Mouse (Mus musculus): ENCODE measurements at regions not wholly inside any gene's neighbourhood (a gene's known extent, or its start where the extent isn't known, plus 50 kb on each side); places are given as distances from the start of the nearest gene placed in this dataset.
A peak's percentile ranks its signal among the peaks of the same experiment; 100 is the strongest.

DNA sequence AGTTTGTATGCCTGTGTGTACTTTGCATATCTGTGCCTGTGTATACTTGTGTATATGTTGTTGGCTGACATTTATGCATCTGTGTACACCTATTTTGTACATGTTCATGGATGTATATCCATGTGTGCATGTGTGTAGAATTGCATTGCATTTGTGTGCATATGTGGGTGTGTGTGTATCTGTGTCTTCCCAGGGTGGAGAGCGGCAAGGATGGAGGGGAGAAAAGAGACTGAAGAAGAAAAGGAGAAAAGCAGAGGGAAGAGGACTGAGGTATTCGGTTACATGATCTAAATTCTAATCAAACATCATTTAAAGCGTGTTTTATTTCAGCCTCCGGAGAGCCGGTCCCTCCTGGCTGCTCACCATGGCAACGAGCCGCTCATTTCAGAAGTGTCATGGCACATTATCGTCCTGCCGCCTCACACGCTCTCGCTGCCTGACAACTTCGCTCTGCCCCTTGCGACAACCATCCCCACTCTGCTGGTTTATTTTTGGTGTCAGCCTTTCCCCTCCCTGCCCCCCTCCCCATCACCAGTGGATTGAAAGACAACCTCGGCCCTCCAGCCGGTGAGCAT is 58.6 kb downstream of the Mrm1 start:
- ATAC-seq (ENCODE audit: low FRiP score, low read depth): peak; percentile 80
- H3K4me3 ChIP-seq: no peak overlapping the region
- peak overlapping the region; percentile 45 for H3K4me2 ChIP-seq
- 5% methylated on average over 15 of the region's 15 CpGs for WGBS
- no peaks in the 10 kb centered on the region for H3K27me3 ChIP-seq
- peaks cover 48% of the 10 kb centered on the region for H3K4me1 ChIP-seq (replicated peaks)
- peak overlapping the region; percentile 74 for H3K27ac ChIP-seq (replicated peaks)
- no peak overlapping the region for H3K9ac ChIP-seq
- H3K9me3 ChIP-seq: no peaks in the 10 kb centered on the region
- H3K36me3 ChIP-seq: no peaks in the 10 kb centered on the region

DNA sequence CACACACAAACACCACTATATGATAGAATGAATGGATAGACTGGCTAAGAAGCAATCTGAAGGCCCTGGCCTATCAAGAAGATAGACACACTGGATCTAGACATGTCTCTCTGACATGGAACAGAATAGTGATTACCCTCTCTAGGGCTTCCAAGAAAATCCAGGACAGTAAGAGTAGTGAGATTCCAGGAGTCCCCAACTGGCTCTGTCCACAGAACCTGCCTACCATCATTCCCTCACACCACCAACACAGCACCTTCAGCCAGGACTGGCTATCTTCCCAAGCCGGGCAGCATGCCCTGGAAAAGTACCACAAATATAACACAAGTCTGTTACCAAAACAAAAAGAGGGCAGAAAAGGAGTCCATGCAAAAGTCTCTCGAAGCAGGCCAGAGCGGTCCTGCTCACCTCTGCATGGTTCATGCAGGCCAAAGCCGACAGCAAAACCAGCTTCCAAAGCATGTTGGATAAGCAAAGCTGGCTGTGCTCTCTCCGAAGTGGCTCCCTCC is 59.8 kb downstream of the Mrm1 start:
- 79% methylated on average over 5 of the region's 5 CpGs for WGBS
- H3K4me3 ChIP-seq: no peak overlapping the region
- H3K36me3 ChIP-seq: no peaks in the 10 kb centered on the region
- no peaks in the 10 kb centered on the region for H3K27me3 ChIP-seq
- no peaks in the 10 kb centered on the region for H3K9me3 ChIP-seq
- peak overlapping the region; percentile 74 for H3K27ac ChIP-seq (replicated peaks)
- ATAC-seq (ENCODE audit: low FRiP score, low read depth): no peak
- H3K9ac ChIP-seq: no peak overlapping the region
- H3K4me1 ChIP-seq (replicated peaks): peaks cover 39% of the 10 kb centered on the region
- H3K4me2 ChIP-seq: no peak overlapping the region

DNA sequence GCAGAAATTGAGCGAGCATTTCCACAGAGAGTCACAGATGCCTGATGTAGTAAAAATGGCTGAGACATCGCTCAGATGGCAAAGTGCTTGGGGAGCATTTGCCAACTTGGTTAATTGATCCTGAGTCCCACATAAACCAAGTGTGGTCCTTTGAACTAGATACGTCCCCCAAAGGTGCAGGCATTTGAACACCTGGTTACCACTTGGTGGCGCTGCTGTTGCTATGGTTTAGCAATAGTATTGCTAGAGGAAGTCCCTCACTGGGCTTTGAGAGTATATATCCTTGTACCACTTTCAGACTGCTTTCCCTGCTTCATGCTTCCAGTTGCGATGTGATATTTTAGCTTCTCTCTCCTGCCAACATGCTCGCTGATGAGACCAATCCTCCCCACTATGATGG is 67.3 kb downstream of the Mrm1 start:
- Histone ChIP-seq H3K27ac (replicated peaks) (no peak overlapping the region), H3K9me3 (no peaks in the 10 kb centered on the region), H3K4me1 (replicated peaks) (peaks cover 4% of the 10 kb centered on the region; the same call in 1 of the 2 replicates), H3K36me3 (no peaks in the 10 kb centered on the region), H3K4me3 (no peak overlapping the region), H3K4me2 (no peak overlapping the region), H3K9ac (no peak overlapping the region), H3K27me3 (no peaks in the 10 kb centered on the region)
- 64% methylated on average over 6 of the region's 6 CpGs for WGBS
- ATAC-seq (ENCODE audit: low FRiP score, low read depth): no peak

DNA sequence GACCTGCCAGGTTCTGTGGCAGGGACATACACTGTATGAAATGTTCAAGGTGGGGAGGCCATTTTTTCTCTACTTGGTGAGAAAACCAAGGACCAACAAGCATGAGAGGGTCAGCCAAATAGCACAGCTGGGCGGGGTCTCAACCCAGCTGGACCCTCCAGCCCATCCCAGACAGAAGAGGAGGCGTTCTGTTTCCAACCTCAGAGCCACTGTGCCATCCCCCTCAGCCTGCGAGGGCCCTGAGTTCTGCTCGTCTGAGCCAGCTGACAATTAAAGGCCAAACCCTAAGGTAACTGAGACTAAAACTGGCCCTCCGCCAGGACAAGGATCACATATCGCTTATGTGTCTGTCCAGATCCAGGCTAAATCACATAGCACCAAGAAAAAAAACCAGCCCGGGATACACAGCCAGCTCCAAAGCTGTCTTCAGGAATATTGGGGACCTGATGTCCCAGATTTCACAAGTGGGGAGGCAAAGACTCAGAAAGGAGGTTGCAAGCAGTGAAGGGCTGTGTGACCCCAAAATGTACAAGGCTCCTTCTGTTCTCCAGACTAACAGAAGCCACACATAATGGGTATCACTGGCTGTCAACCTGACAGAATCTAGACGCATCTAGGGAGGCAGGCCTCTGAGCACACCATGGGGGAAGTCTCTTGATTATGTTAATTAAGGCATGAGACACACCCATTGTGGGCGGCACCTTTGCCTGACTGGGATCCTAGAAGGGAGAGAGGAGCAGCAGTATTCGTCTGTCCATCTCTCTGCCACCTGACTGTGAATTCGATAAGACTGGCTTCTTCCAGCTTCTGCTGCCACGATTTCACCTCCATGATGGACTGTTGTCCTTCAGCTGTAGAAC is 69.6 kb downstream of the Mrm1 start:
- Histone ChIP-seq H3K4me3 (no peak overlapping the region), H3K27ac (replicated peaks) (no peak overlapping the region), H3K4me2 (no peak overlapping the region), H3K27me3 (no peaks in the 10 kb centered on the region), H3K36me3 (no peaks in the 10 kb centered on the region), H3K9ac (no peak overlapping the region), H3K9me3 (no peaks in the 10 kb centered on the region), H3K4me1 (replicated peaks) (peaks cover 4% of the 10 kb centered on the region; the same call in 1 of the 2 replicates)
- 40% methylated on average over 12 of the region's 12 CpGs for WGBS
- ATAC-seq (ENCODE audit: low FRiP score, low read depth): no peak

DNA sequence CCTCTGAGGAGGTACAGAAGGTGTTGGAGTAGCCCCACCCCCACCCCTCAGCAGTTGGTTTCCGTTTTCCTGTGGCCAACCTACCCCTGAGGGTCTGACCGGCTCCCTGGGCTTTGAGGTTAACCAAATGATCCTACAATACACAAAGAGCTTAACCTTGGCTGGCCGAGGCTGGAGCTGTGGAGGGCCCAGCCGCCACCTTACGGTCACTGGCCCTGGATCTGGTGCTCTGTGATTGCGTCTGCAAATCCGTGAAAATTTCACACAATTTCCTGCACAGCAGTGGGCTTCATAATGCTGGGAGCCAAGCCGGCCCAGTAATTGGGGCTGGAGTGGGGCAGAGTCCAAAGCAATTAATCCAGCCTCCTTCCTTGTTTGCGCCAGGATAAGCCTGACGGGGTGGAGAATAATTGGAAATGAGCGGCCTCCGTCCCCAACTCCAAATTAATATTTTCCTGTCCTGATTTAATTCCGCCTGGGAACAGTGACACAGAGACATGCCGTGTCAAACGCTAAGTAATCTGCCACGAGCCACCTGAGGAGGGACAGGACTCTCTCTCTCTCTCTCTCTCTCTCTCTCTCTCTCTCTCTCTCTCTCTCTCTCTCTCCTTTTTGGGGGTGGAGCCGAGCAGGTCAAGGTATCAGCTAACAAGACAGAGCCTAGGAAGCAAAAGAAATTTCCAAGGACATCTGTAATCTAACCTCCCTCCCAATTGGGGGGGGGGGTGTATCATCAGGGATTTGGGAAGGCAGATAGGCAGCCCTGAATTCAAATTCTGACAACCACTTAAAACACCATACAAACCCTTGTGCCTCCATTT is 80.3 kb downstream of the Mrm1 start:
- ATAC-seq (ENCODE audit: low FRiP score, low read depth): peak; percentile 56; the same call in 1 of the 2 replicates
- H3K9ac ChIP-seq: no peak overlapping the region
- H3K27ac ChIP-seq (replicated peaks): peak overlapping the region; percentile 59
- H3K4me3 ChIP-seq: no peak overlapping the region
- H3K4me2 ChIP-seq: 0 out of 2 replicates have a peak overlapping the region, but pooled peaks have one; percentile 7
- WGBS: 14% methylated on average over 17 of the region's 17 CpGs
- peaks cover 8% of the 10 kb centered on the region for H3K4me1 ChIP-seq (replicated peaks)
- no peaks in the 10 kb centered on the region for H3K36me3 ChIP-seq
- H3K9me3 ChIP-seq: no peaks in the 10 kb centered on the region
- no peaks in the 10 kb centered on the region for H3K27me3 ChIP-seq

DNA sequence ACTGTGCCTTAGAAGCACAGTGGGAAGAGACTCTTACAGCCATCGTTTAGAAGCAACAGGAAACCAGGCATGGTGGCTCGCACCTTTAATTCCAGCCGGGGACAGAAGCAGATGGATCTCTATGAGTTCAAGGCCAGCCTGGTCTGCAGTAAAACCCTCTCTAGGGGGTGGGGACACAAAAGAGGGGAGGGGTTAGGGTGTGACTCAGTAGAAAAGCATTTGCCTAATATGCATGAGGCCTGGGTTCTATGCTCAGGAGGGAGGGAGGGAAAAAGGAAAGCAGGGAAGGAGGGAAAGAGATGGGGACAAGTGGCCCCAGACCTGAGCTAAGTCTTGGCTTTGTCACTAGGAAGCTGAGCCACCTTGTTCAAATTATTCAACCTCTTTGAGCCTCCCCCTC is 81.2 kb downstream of the Mrm1 start:
- ATAC-seq (ENCODE audit: low FRiP score, low read depth): no peak
- Histone ChIP-seq H3K4me1 (replicated peaks) (peaks cover 8% of the 10 kb centered on the region), H3K9me3 (no peaks in the 10 kb centered on the region), H3K4me3 (no peak overlapping the region), H3K4me2 (no peak overlapping the region), H3K27ac (replicated peaks) (no peak overlapping the region), H3K27me3 (no peaks in the 10 kb centered on the region), H3K36me3 (no peaks in the 10 kb centered on the region), H3K9ac (no peak overlapping the region)
- WGBS: 48% methylated on average over 3 of the region's 3 CpGs

DNA sequence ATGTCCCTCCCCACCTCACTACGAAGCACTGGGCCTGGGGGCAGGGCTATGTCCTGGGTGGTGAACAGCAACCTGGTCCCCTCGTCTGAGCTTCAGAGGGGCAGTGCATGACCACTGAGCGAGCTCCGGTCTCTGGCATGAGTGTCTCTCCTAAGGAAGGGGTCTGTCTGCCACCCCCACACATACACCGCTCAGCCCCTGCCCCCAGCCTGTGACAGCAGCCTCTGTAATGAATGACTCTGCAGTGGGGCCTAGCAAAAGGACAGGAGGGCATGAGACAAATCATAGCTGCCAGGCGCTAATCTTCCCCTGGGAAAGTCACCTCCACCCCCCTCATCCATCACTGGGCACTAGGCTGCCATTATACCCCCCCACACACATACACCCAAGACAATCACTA is 87.4 kb downstream of the Mrm1 start:
- H3K27ac ChIP-seq (replicated peaks): no peak overlapping the region
- H3K9ac ChIP-seq: no peak overlapping the region
- 0 out of 2 replicates have a peak, but pooled peaks cover 3% of the 10 kb centered on the region for H3K27me3 ChIP-seq
- H3K36me3 ChIP-seq: no peaks in the 10 kb centered on the region
- peak; percentile 42; the same call in 1 of the 2 replicates for ATAC-seq (ENCODE audit: low FRiP score, low read depth)
- 40% methylated on average over 6 of the region's 6 CpGs for WGBS
- H3K9me3 ChIP-seq: no peaks in the 10 kb centered on the region
- no peak overlapping the region for H3K4me2 ChIP-seq
- no peak overlapping the region for H3K4me3 ChIP-seq
- H3K4me1 ChIP-seq (replicated peaks): no peaks in the 10 kb centered on the region

DNA sequence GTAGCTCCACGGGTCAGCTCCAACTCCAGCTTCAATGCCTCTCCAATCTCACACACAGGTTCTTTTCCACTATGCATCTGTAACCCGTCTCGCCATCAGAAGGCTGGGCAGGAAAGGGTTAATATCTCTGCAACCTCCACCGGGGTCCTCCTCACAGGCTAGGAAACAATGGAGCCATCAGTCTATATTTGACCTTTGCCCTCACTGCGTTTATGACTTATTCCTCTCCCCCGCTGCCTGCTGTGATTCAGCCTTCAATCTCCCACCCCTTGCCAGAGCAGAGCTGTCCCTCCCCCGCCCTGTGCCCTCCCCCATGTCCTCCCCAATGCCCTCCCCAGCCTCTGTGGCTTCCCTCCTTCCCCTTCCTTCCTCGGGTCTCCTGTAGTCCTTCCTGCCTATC is 89.1 kb downstream of the Mrm1 start:
- Histone ChIP-seq H3K27me3 (0 out of 2 replicates have a peak, but pooled peaks cover 3% of the 10 kb centered on the region), H3K4me2 (no peak overlapping the region), H3K4me1 (replicated peaks) (peaks cover 10% of the 10 kb centered on the region), H3K36me3 (no peaks in the 10 kb centered on the region), H3K27ac (replicated peaks) (no peak overlapping the region), H3K4me3 (no peak overlapping the region), H3K9me3 (no peaks in the 10 kb centered on the region), H3K9ac (no peak overlapping the region)
- no peak for ATAC-seq (ENCODE audit: low FRiP score, low read depth)
- WGBS: 19% methylated on average over 8 of the region's 8 CpGs

DNA sequence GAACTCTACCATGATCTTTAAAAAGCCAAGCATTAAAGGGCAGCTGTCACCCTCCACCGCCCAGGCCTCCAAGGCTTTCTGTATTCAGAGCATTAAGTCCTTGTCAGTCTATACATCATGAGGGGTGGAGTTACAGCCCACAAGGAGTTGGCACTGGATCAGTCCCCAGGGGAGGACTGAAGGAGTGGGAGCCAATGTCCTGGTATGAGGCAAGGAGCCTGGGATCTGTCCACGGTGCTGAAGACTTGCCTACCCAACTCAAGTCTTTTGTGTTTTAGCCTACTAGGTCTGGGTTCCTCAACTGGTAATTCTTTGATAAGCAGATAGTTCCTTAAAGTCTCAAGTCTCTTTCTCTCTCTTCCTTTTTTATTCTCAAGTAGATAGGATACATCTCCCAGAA is 90.1 kb downstream of the Mrm1 start:
- WGBS: 23% methylated on average over 2 of the region's 2 CpGs
- no peak overlapping the region for H3K27ac ChIP-seq (replicated peaks)
- H3K9me3 ChIP-seq: no peaks in the 10 kb centered on the region
- H3K9ac ChIP-seq: no peak overlapping the region
- 0 out of 2 replicates have a peak, but pooled peaks cover 7% of the 10 kb centered on the region for H3K27me3 ChIP-seq
- no peaks in the 10 kb centered on the region for H3K36me3 ChIP-seq
- no peak overlapping the region for H3K4me3 ChIP-seq
- peaks cover 19% of the 10 kb centered on the region for H3K4me1 ChIP-seq (replicated peaks)
- ATAC-seq (ENCODE audit: low FRiP score, low read depth): no peak
- no peak overlapping the region for H3K4me2 ChIP-seq

DNA sequence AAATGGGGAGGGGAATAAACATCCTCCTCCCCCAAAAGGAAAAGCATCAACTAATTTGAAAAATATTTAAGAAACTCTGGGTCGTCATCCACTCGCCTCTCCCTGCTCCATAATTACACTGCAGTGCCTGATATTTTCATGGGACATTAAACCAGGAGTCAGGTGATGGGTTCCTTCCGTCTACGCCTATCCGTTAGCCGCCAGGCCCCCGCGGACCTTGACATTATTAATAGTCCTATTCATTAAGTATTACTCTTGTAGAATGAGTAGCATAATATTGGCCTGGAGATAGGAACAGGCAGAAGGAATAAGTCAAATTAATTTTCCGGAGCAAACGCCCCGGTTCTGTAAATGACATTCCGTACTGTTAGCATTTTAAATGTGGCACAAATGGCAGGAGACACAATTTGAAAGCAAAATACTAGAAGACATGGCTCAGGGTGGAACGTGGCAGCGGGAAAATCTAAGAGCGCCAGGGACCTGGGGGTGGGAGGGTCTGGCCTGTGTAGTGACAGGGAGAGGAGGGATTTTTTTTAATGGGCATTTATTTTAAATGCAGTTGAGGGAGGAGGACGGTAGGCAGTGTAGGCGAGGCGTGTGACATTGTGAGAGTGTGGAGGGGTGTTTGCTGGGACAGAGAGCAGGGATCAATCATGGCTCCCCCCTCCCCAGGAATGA is 93.2 kb downstream of the Mrm1 start:
- Histone ChIP-seq H3K27me3 (peaks cover 7% of the 10 kb centered on the region; the same call in 1 of the 2 replicates), H3K9ac (no peak overlapping the region), H3K36me3 (no peaks in the 10 kb centered on the region), H3K4me1 (replicated peaks) (peaks cover 28% of the 10 kb centered on the region), H3K4me3 (no peak overlapping the region), H3K9me3 (no peaks in the 10 kb centered on the region), H3K27ac (replicated peaks) (peak overlapping the region; percentile 46), H3K4me2 (peak overlapping the region; percentile 32)
- 28% methylated on average over 18 of the region's 18 CpGs for WGBS
- ATAC-seq (ENCODE audit: low FRiP score, low read depth): peak; percentile 72

DNA sequence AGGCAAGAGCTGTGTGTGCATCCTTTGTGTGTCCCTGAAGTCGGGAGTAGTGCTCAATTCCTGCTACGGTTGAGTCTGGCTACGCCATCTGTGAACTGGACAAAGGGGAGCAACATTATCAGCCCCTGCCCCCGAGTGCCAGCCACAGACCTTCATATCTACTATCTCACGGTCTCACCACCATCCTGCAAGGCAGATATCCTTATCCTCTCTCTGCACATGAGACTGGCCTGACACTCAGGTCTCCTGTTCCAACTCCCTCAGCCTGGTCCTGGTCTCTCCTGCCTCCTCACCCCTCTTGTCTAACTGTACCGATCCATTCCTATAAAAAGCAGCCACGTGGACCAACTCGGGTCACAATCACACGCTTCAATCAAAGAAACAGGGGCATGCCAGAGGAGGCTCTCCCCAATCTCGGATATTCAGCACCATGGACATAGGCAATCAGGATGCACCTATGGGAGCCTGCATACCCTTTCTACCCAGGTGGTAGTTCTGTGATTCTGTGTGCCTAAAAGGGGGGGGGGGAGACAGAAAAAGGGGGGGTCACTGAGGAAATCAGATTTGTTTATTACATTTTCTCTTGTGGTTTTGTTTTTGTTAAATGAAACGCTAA is 94.0 kb downstream of the Mrm1 start:
- Histone ChIP-seq H3K9me3 (no peaks in the 10 kb centered on the region), H3K36me3 (no peaks in the 10 kb centered on the region), H3K27me3 (peaks cover 7% of the 10 kb centered on the region; the same call in 1 of the 2 replicates), H3K9ac (no peak overlapping the region), H3K4me3 (no peak overlapping the region), H3K4me1 (replicated peaks) (peaks cover 28% of the 10 kb centered on the region), H3K27ac (replicated peaks) (peak overlapping the region; percentile 42; the same call in 1 of the 2 replicates), H3K4me2 (no peak overlapping the region)
- 35% methylated on average over 11 of the region's 11 CpGs for WGBS
- ATAC-seq (ENCODE audit: low FRiP score, low read depth): no peak

Measured in hindbrain, embryonic 15.5 days (tissue).